Mouse (Mus musculus): Measurements from ENCODE around the gene Dock7. TPM values are rescaled to one million over a fixed set of nuclear protein-coding genes. Genes with fewer than 3 reads are reported as not detected.
"Not testable (repeated sequence)": the region's sequence is repeated elsewhere in the genome, so short reads cannot be mapped to it uniquely, and the experiment has no call there.

The Dock7 gene
- polyA plus RNA-seq, 1 experiment from 2014 or later: 41.7 TPM

DNA sequence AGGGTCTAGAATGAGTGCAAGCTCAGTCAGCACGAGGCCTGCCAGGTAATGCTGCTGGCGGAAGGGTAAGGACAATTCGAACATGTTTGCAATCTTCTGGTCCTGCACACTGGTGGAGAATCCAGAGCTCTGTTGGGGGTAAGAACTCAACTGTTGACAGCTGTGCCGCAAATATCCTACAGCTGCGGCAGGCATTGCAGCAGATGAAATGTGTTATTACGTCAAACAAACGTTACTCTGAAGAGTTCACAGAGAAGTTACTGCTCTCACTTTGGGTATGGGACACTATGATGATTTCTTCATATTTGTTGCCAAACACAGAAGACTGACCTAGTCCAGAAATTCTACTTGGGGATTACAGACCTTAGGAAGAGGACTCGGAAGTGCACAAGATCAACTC is 136.0 kb downstream of the Dock7 start:
- H3K4me1 ChIP-seq: no peaks in the 10 kb centered on the region
- no peak overlapping the region for H3K9ac ChIP-seq
- no peaks in the 10 kb centered on the region for H3K27me3 ChIP-seq (replicated peaks)
- H3K36me3 ChIP-seq: peaks cover 17% of the 10 kb centered on the region
- ATAC-seq (ENCODE audit: insufficient read depth, low FRiP score, low read depth): no peak
- H3K4me2 ChIP-seq: no peak overlapping the region
- 78% methylated on average over 8 of the region's 8 CpGs for WGBS
- H3K9me3 ChIP-seq: no peaks in the 10 kb centered on the region
- H3K27ac ChIP-seq: no peak overlapping the region
- no peak overlapping the region for H3K4me3 ChIP-seq (replicated peaks)

DNA sequence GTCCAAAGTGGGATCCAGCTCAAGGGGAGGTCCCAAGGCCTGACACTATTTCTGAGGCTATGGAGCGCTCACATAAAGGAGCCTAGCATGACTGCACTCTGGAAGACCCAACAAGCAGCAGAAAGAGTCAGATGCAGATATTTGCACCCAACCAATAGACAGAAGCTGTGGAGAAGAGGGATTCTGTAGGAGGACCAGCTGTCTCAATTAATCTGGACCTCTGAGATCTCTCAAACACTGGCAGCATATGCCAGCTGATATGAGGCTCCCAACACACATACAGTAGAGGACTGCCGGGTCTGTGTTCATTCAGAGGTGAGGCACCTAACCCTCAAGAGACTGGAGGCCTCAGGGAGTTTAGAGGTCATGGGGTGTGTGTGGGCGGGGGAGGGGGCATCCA is 140.7 kb downstream of the Dock7 start:
- not testable (repeated sequence) for H3K4me1 ChIP-seq; H3K4me3 ChIP-seq (replicated peaks); H3K27me3 ChIP-seq (replicated peaks); ATAC-seq (ENCODE audit: insufficient read depth, low FRiP score, low read depth); H3K4me2 ChIP-seq; H3K27ac ChIP-seq; H3K9ac ChIP-seq; H3K9me3 ChIP-seq
- WGBS: 81% methylated on average over 3 of the region's 3 CpGs
- H3K36me3 ChIP-seq: peaks cover 20% of the 10 kb centered on the region

DNA sequence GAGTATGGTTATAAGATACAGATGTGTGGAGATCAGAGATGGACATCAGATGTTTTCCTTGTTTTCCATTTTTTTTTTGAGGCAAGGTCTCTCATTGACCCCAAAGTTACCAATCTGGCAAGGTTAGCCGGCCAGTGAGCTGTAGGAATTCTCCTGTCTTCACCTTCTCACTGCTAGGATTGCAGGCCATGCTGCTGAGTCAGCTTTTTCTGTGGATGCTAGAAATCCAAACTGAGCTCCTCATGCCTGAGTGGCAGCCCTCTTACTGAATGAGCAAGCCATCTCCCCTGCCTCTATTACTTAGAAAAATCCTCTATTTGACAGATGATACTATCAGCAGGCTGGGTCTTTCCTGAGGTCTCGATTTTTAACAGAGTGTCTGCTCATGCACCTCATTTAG is 142.0 kb downstream of the Dock7 start:
- 88% methylated on average over 2 of the region's 2 CpGs for WGBS
- Histone ChIP-seq H3K9me3 (no peaks in the 10 kb centered on the region), H3K4me1 (no peaks in the 10 kb centered on the region)

DNA sequence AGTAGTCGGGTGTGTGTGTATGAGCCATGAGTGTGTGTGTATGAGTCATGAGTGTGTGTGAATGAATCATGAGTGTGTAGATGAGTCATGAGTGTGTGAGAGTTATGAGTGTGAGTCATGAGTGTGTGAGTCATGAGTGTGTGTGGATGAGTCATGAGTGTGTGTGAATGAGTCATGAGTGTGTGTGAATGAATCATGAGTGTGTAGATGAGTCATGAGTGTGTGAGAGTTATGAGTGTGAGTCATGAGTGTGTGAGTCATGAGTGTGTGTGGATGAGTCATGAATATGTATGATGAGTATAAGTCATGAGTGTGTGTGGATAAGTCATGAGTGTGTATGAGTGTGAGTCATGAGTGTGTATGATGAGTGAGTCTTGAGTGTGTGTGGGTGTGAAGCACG is 142.4 kb downstream of the Dock7 start:
- WGBS: 95% methylated on average over 2 of the region's 2 CpGs
- not testable (repeated sequence) for H3K4me1 ChIP-seq; H3K4me2 ChIP-seq; H3K9ac ChIP-seq; H3K27ac ChIP-seq; H3K4me3 ChIP-seq (replicated peaks); H3K27me3 ChIP-seq (replicated peaks); H3K9me3 ChIP-seq; ATAC-seq (ENCODE audit: insufficient read depth, low FRiP score, low read depth)
- H3K36me3 ChIP-seq: peaks cover 20% of the 10 kb centered on the region

More for the DNA sequence above, 142.0 kb downstream of the Dock7 start:
- no peak overlapping the region for H3K4me3 ChIP-seq (replicated peaks)
- no peak for ATAC-seq (ENCODE audit: insufficient read depth, low FRiP score, low read depth)
- H3K27ac ChIP-seq: no peak overlapping the region
- peaks cover 22% of the 10 kb centered on the region for H3K36me3 ChIP-seq
- no peak overlapping the region for H3K4me2 ChIP-seq
- no peaks in the 10 kb centered on the region for H3K27me3 ChIP-seq (replicated peaks)
- H3K9ac ChIP-seq: no peak overlapping the region

DNA sequence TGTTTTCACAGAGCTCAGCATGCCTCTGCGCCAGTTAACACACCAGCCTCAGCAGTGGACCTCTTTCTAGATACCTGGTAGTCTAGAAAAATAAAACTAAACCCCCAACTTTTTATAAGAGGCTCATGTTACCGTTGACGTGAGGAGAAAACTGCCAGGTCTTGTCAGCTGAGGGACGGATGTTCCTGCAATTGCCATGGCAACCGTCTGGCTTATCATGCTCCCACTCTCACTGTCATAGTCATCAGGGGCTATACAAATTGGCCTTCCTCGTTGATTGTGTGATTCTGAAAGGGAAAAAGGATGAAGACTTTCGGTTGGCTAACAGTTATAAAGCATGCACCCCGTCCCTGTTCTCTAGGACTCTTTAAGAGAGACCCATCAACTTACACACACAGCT is 145.0 kb downstream of the Dock7 start:
- H3K4me2 ChIP-seq: no peak overlapping the region
- H3K27me3 ChIP-seq (replicated peaks): no peaks in the 10 kb centered on the region
- H3K9ac ChIP-seq: no peak overlapping the region
- peaks cover 21% of the 10 kb centered on the region for H3K36me3 ChIP-seq
- H3K4me1 ChIP-seq: no peaks in the 10 kb centered on the region
- no peak for ATAC-seq (ENCODE audit: insufficient read depth, low FRiP score, low read depth)
- no peak overlapping the region for H3K4me3 ChIP-seq (replicated peaks)
- H3K27ac ChIP-seq: no peak overlapping the region
- 70% methylated on average over 8 of the region's 8 CpGs for WGBS
- no peaks in the 10 kb centered on the region for H3K9me3 ChIP-seq

DNA sequence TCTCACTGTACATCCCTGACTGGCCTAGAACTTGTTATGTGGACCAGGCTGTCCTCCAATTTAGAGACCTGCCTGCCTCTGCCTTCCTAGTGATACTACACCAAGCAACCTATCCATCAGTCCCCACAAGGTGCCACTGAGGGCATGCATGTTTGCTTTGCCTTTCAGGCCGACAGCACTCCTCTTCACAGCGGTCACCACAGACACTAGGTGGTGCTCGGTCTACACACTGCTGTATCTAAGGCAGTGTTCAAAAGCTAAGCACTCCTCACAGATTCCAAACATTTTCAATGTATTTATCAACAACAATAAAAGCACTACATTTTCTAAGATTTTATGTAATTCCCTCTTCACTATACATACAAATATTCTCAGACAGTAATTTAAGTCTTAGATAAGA is 150.8 kb downstream of the Dock7 start:
- Histone ChIP-seq H3K27ac (no peak overlapping the region), H3K36me3 (peaks cover 24% of the 10 kb centered on the region), H3K4me2 (no peak overlapping the region), H3K27me3 (replicated peaks) (no peaks in the 10 kb centered on the region), H3K4me1 (no peaks in the 10 kb centered on the region), H3K9me3 (no peaks in the 10 kb centered on the region), H3K4me3 (replicated peaks) (no peak overlapping the region), H3K9ac (no peak overlapping the region)
- WGBS: 92% methylated on average over 3 of the region's 3 CpGs
- no peak for ATAC-seq (ENCODE audit: insufficient read depth, low FRiP score, low read depth)

DNA sequence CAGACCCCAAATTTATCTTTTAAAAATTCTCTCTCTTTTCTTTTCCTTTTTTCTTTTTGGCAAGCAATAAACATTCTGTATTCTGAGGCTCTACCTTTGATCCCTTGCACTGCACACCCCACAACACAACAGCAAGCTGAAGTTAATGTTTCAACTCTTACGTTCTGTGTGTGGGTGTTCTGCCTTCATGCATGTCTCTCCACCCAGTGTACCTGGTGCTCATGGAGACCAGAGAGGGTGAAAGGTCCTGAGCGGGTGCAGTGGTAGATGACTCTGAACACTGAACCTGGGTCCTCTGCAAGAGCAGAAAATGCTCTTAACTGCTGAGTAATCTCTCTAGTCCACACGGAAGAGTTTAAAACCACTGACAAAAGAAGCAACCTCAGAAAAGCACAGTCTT is 160.5 kb downstream of the Dock7 start:
- H3K9me3 ChIP-seq: no peaks in the 10 kb centered on the region
- no peaks in the 10 kb centered on the region for H3K27me3 ChIP-seq (replicated peaks)
- no peak overlapping the region for H3K27ac ChIP-seq
- H3K9ac ChIP-seq: no peak overlapping the region
- H3K4me2 ChIP-seq: no peak overlapping the region
- 93% methylated on average over 3 of the region's 3 CpGs for WGBS
- ATAC-seq (ENCODE audit: insufficient read depth, low FRiP score, low read depth): no peak
- H3K36me3 ChIP-seq: peaks cover 29% of the 10 kb centered on the region
- no peak overlapping the region for H3K4me3 ChIP-seq (replicated peaks)
- no peaks in the 10 kb centered on the region for H3K4me1 ChIP-seq

DNA sequence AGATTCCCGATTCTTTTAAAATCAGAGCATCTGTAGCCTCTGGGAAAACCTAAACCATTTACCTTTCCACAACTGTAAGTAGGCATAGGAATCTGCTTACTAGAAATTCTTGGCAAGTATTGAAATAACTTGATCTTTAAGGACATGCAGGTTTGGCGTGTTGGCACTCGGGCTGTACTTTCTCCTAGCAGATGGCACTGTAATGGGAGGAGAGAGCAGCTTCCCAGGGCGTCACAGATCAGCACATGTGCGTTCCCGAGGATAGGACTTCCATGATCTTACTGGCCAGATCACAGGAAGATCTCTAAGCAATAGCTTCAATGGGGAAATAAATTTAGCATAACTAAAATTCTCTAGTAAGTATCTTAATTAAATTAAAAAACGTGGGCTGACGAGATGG is 164.7 kb downstream of the Dock7 start:
- Histone ChIP-seq H3K4me2 (no peak overlapping the region), H3K4me3 (replicated peaks) (no peak overlapping the region), H3K9ac (no peak overlapping the region), H3K27me3 (replicated peaks) (no peaks in the 10 kb centered on the region), H3K4me1 (no peaks in the 10 kb centered on the region), H3K36me3 (peaks cover 23% of the 10 kb centered on the region), H3K27ac (no peak overlapping the region), H3K9me3 (no peaks in the 10 kb centered on the region)
- no peak for ATAC-seq (ENCODE audit: insufficient read depth, low FRiP score, low read depth)
- 93% methylated on average over 8 of the region's 8 CpGs for WGBS

DNA sequence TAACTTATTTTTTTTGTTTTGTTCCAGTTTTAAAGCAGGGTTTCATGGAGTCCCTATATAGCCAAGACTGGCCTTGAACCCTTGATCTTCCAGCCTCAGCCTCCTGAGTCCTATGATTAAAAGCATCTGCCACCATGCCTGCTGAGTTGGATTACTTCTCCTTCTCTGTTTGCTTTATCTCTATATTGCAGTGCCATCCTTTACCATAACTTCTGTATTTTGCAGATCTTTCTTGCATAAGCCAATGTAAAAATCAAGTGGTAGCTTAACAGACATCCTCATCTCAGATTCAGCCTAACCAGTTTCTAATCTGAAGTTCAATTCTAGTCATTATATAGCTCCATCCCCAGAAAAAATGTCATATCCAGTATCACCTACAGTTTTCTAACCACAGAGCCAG is 170.2 kb downstream of the Dock7 start:
- Histone ChIP-seq H3K4me2 (no peak overlapping the region), H3K4me3 (replicated peaks) (no peak overlapping the region), H3K9me3 (no peaks in the 10 kb centered on the region), H3K27ac (no peak overlapping the region), H3K36me3 (peaks cover 12% of the 10 kb centered on the region; the same call in 1 of the 2 replicates), H3K27me3 (replicated peaks) (no peaks in the 10 kb centered on the region), H3K9ac (no peak overlapping the region), H3K4me1 (no peaks in the 10 kb centered on the region)
- no peak for ATAC-seq (ENCODE audit: insufficient read depth, low FRiP score, low read depth)

DNA sequence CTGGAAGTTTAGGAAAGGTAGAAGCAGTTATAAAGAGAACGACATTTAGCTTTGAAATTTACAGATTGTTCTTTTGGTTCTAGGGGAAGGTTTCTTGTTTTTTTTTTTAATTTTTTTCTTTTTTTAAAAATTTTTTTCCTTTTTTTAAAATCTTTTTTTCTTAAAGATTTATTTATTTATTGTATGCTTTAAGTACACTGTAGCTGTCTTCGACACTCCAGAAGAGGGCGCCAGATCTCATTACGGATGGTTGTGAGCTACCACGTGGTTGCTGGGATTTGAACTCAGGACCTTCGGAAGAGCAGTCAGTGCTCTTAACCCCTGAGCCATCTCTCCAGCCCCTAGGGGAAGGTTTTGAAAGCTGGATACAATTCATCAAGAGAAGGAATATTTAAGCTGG is 182.5 kb downstream of the Dock7 start:
- peaks cover 22% of the 10 kb centered on the region for H3K36me3 ChIP-seq

DNA sequence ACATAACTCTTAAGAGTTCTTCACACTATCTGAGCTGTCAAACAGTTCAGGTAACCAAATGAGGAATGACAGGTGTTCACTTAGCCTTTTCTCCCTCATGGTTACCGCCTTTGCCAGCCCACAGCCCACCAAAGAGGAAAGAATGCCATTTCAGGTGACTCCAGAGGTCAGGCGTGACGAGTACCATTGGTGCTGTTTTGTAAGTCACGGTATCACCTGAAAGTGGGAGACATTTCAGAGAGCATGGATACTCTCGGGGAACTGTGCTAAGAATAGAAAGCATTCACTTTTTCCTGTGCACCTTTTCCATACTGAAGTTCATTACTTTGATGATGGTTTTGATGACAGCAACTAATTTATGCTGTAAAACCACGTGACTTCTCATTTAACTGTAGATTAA is 184.7 kb downstream of the Dock7 start:
- WGBS: 77% methylated on average over 6 of the region's 6 CpGs
- Histone ChIP-seq H3K36me3 (peaks cover 25% of the 10 kb centered on the region), H3K9me3 (no peaks in the 10 kb centered on the region), H3K4me3 (replicated peaks) (no peak overlapping the region), H3K27ac (no peak overlapping the region), H3K4me1 (no peaks in the 10 kb centered on the region), H3K27me3 (replicated peaks) (no peaks in the 10 kb centered on the region), H3K9ac (no peak overlapping the region), H3K4me2 (no peak overlapping the region)
- no peak for ATAC-seq (ENCODE audit: insufficient read depth, low FRiP score, low read depth)

More for the DNA sequence above, 182.5 kb downstream of the Dock7 start:
- H3K9me3 ChIP-seq; H3K27me3 ChIP-seq (replicated peaks); H3K4me1 ChIP-seq; H3K4me2 ChIP-seq; H3K27ac ChIP-seq; ATAC-seq (ENCODE audit: insufficient read depth, low FRiP score, low read depth); H3K9ac ChIP-seq; H3K4me3 ChIP-seq (replicated peaks): not testable (repeated sequence)
- 88% methylated on average over 6 of the region's 6 CpGs for whole genome bisulfite sequencing

DNA sequence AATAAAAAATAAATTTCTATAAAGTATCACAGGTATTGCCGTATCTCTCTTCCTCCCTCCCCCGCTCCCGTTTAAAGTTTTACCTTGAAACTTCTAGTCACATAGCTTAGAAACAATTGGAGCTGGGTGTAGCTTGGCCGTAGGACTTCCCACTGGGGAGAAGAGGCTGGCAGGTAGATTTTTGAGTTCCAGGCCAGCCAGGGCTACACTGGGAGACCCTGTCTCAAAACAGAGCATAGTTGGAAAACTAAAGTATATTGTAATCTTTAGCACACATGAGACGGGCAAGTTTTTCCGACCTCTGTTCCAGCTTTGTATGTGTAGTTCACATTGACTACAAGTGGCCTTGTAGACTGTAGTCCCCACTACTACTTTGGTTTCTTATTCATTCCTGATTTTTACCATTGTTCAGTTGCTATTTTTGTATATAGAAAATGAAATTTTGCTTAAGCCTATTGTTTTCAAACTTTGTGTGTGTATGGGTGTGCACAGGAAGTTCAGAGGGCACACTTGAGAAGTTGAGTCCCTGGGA is 195.4 kb downstream of the Dock7 start:
- ATAC-seq (ENCODE audit: insufficient read depth, low FRiP score, low read depth): no peak
- 12% methylated on average over 6 of the region's 6 CpGs for whole genome bisulfite sequencing
- peak overlapping the region; percentile 28; the same call in 1 of the 2 replicates for H3K27ac ChIP-seq
- H3K9me3 ChIP-seq: no peaks in the 10 kb centered on the region
- H3K4me2 ChIP-seq: peak overlapping the region; percentile 79
- no peaks in the 10 kb centered on the region for H3K4me1 ChIP-seq
- H3K27me3 ChIP-seq (replicated peaks): no peaks in the 10 kb centered on the region
- H3K9ac ChIP-seq: no peak overlapping the region
- peaks cover 4% of the 10 kb centered on the region; the same call in 1 of the 2 replicates for H3K36me3 ChIP-seq
- peak overlapping the region; percentile 87 for H3K4me3 ChIP-seq (replicated peaks)

DNA sequence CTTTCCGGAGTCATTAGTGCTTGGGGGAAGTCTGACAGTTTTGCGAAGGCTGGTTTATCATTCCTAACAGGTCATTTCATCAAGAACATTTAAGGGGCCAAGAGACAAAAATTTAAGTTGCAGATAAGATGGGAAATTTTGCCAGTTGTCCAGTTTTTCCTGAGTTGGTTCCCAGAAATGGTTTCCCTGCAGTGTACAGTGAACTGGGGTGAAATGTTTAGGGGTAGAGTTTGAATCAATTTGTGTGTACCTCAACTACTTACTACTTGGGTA is 195.9 kb downstream of the Dock7 start:
- Histone ChIP-seq H3K27ac (peak overlapping the region; percentile 99; the same call in 1 of the 2 replicates), H3K9ac (peak overlapping the region; percentile 80)
- ATAC-seq (ENCODE audit: insufficient read depth, low FRiP score, low read depth): no peak

More for the DNA sequence above, 195.9 kb downstream of the Dock7 start:
- 0% methylated on average over 2 of the region's 2 CpGs for WGBS
- Histone ChIP-seq H3K27me3 (replicated peaks) (no peaks in the 10 kb centered on the region), H3K9me3 (no peaks in the 10 kb centered on the region), H3K36me3 (no peaks in the 10 kb centered on the region), H3K4me3 (replicated peaks) (peak overlapping the region; percentile 87), H3K4me2 (peak overlapping the region; percentile 79), H3K4me1 (no peaks in the 10 kb centered on the region)
